Mouse (Mus musculus): ENCODE measurements around the gene Polk. TPM values are rescaled to one million over a fixed set of nuclear protein-coding genes. Genes with fewer than 3 reads are reported as not detected.

The Polk gene
- polyA plus RNA-seq, 1 experiment from 2014 or later = 7.4 TPM

DNA sequence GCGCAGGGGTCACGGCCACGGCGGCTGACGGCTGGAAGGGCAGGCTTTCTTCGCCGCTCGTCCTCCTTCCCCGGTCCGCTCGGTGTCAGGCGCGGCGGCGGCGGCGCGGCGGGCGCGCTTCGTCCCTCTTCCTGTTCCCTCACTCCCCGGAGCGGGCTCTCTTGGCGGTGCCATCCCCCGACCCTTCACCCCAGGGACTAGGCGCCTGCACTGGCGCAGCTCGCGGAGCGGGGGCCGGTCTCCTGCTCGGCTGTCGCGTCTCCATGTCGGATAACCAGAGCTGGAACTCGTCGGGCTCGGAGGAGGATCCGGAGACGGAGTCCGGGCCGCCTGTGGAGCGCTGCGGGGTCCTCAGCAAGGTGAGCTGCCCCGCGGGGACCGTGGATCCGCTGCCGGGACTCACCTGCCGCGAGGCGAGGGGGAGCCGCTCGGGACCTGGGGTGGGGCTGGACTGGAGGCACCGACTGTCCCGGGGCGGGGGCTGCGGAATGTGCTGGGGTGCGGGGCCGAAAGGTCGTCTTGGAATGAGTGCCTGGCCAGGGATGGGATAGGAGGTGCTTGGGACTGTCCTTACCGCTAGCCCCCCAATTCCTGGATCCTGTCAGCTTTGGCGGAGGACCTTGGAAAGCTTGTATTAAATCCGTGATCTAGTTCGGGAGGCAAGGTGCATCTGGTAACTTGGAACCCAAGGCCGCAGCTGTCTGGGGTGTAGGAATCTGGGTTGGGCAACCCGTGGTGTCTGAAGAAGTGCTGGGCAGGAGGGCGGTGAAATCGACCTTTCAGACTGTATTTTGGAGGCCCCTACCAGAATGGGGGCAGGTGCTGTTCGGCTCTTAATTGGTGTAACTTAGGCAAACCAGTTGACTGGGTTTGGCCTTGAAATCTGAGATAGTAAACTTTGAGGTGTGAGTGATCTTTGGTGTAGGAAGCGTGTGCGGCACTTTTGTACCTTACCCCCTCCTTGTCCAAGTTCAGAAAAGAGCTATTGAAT lies 817 bp upstream of the Polk start:
- peak overlapping the region; percentile 86 for H3K27ac ChIP-seq
- peak overlapping the region; percentile 84 for H3K4me3 ChIP-seq (ENCODE audit: inconsistent target)
- H3K79me2 ChIP-seq (ENCODE audit: inconsistent target) = peaks cover 95% of the 10 kb centered on the region
- no peaks in the 10 kb centered on the region for H3K36me3 ChIP-seq (ENCODE audit: inconsistent target)
- whole genome bisulfite sequencing (ENCODE audit: missing documents) = 1% methylated on average over 57 of the region's 73 CpGs

DNA sequence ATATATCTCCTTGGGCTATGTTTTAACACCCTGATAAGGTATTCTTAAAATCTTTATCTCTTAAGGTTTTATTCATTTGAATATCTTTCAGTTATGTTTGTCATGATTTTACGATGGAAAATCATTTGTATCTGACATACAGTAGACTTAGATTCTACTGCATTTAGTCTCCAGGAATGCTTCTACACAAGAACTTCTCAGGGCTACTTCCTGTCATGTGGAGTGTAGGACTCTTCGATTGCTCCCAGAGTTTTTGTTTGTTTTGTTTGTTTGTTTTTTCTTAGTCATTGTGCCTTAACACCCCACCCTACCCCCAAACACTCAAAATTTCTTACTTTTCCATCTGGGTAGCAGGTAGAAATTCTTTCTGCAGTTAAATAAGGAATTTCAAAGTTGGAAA lies 998 bp downstream of the Polk start:
- Histone ChIP-seq H3K79me2 (ENCODE audit: inconsistent target) (peaks cover 95% of the 10 kb centered on the region), H3K36me3 (ENCODE audit: inconsistent target) (no peaks in the 10 kb centered on the region), H3K27ac (peak overlapping the region; percentile 56), H3K4me3 (ENCODE audit: inconsistent target) (peak overlapping the region; percentile 84)
- WGBS (ENCODE audit: missing documents) = 7% methylated on average over 2 of the region's 2 CpGs

DNA sequence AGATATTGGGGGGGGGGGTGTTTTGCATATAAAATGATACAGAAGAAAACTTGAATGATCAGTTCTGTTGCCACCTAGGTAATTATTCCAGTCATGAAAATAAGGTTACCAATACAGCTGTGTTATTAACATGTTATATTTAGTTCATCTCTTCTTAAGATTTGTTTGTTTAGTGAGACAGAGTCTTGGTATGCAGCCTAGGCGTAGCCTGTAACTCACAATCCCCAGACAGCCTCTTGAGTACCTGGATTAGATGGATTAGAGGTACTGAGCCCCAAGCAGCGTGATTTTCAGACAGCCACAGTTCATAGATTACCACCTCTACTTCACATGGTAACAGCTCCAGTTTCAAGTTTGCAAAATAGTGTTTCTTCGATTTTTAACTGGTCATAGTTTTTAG lies 4.3 kb downstream of the Polk start:
- WGBS (ENCODE audit: missing documents) = 93% methylated on average over 3 of the region's 3 CpGs
- peaks cover 95% of the 10 kb centered on the region for H3K79me2 ChIP-seq (ENCODE audit: inconsistent target)
- no peak overlapping the region for H3K27ac ChIP-seq
- H3K36me3 ChIP-seq (ENCODE audit: inconsistent target) = no peaks in the 10 kb centered on the region
- H3K4me3 ChIP-seq (ENCODE audit: inconsistent target) = no peak overlapping the region

DNA sequence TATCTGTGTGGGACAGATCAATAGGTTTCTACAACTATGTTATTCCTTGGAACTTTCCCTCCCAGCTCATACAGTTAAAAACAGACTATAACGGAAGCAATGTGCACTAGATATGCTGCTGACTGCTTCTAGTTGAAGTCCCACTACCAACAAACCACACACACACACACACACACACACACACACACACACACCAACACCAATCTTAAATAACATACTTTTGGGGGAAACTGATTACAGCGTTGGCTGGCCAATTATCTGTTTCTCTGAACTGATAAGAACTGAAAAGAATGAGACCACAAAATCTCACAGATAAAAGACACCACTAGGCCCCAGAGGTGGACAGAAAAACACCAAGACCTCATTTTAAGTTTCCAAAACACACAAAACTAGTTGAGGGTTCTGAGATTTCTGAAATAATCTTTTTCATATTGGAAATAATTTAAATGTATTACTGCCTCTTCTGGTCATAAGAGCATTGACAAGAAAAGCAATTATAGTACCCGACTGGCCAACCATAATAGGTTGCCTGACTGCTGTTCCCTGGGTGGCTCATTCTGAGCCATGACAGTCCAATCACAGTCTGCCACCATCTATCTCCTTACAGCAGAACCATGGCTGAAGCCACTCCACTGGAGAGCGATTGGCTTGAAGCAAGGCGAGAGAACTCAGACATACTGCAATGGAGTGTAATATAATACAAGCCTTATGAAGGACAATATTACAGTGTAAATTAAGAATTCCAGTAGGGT lies 5.4 kb downstream of the Polk start:
- WGBS (ENCODE audit: missing documents) = 87% methylated on average over 5 of the region's 5 CpGs

DNA sequence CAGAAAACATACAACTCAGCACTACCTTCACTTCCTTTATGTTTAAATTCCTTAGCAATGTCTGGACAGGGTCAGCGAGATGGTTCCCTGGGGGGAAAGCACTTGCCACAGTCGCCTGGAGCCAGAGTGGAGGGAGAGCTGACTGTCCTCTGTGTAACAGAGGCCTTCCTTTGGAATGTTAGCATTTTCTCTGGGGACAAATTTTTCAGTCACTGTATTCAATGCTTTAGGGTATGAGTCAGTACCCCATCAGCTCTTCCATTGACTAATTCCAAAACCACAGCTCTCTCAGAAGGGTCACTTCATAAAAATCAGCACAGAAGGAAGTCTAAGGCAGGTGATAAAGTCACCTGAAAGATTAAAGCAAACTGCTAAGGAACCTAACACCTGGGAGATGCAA lies 8.6 kb downstream of the Polk start:
- H3K27ac ChIP-seq = no peak overlapping the region
- WGBS (ENCODE audit: missing documents) = 100% methylated on average over 2 of the region's 2 CpGs
- no peaks in the 10 kb centered on the region for H3K36me3 ChIP-seq (ENCODE audit: inconsistent target)
- peaks cover 100% of the 10 kb centered on the region for H3K79me2 ChIP-seq (ENCODE audit: inconsistent target)
- no peak overlapping the region for H3K4me3 ChIP-seq (ENCODE audit: inconsistent target)

More for the DNA sequence above, 5.4 kb downstream of the Polk start:
- no peak overlapping the region for H3K4me3 ChIP-seq (ENCODE audit: inconsistent target)
- H3K36me3 ChIP-seq (ENCODE audit: inconsistent target) = no peaks in the 10 kb centered on the region
- H3K27ac ChIP-seq = no peak overlapping the region
- H3K79me2 ChIP-seq (ENCODE audit: inconsistent target) = peaks cover 100% of the 10 kb centered on the region

DNA sequence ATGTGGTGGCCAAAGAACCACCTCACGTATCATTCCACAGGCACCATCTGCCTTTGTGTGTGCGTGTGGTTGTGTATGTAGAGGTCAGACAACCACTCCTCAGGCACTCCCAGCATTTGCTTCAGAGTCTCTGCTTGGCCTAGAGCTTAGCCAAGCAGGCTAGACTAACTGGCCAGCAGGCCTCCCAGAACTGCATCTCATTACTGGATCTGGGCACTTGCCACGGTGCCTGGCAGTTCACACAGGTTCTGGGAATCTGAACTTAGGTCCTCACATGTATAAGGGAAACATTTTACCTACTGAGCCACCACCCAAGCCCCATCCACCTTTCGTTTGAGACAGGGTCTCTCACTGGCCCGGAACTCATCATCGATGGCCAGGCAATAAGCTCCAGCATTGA lies 10.2 kb downstream of the Polk start:
- WGBS (ENCODE audit: missing documents) = 97% methylated on average over 6 of the region's 6 CpGs
- peaks cover 98% of the 10 kb centered on the region for H3K79me2 ChIP-seq (ENCODE audit: inconsistent target)
- no peak overlapping the region for H3K27ac ChIP-seq
- no peak overlapping the region for H3K4me3 ChIP-seq (ENCODE audit: inconsistent target)
- H3K36me3 ChIP-seq (ENCODE audit: inconsistent target) = no peaks in the 10 kb centered on the region

DNA sequence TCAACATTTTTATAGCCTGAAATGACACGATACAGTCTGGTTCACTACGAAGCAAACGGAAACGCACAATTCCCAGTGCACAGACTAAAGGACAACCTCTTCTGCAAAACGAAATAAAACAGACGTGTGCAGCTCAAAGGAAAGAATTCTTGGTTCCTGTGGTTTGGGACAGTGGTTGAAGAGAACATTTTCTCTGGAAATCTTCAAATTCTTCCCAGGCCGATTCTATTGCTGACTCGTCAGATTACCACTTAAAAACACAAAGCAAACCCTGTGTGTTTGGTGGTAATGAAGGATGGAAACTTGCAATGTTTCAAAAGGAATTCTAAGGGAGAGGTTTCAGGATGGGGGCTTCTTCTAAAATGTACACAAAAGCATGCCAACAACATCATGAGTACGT lies 12.3 kb downstream of the Polk start:
- peaks cover 98% of the 10 kb centered on the region for H3K79me2 ChIP-seq (ENCODE audit: inconsistent target)
- H3K36me3 ChIP-seq (ENCODE audit: inconsistent target) = no peaks in the 10 kb centered on the region
- H3K4me3 ChIP-seq (ENCODE audit: inconsistent target) = no peak overlapping the region
- H3K27ac ChIP-seq = no peak overlapping the region
- 93% methylated on average over 9 of the region's 9 CpGs for WGBS (ENCODE audit: missing documents)

DNA sequence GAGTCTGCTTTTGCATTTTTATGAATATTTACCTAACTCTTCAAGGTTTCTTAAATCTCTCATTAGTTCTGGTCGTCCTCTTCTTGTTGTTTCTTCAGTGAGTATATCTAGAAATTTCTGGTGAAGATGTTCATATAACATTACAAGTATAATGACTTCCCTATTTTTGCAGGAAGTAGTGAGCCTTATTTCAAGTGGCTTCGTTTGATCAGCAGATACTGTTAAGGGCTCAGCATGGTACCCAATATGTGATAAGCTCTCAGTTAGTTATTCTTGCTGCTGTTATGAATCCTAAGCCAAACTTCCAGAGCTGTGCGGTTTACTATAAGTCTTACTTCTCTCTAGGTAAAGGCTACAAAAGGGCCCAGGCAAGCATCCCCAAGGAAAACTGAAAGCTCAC lies 12.8 kb downstream of the Polk start:
- Histone ChIP-seq H3K27ac (no peak overlapping the region), H3K79me2 (ENCODE audit: inconsistent target) (peaks cover 96% of the 10 kb centered on the region), H3K36me3 (ENCODE audit: inconsistent target) (no peaks in the 10 kb centered on the region), H3K4me3 (ENCODE audit: inconsistent target) (no peak overlapping the region)
- 65% methylated on average over 3 of the region's 3 CpGs for WGBS (ENCODE audit: missing documents)

DNA sequence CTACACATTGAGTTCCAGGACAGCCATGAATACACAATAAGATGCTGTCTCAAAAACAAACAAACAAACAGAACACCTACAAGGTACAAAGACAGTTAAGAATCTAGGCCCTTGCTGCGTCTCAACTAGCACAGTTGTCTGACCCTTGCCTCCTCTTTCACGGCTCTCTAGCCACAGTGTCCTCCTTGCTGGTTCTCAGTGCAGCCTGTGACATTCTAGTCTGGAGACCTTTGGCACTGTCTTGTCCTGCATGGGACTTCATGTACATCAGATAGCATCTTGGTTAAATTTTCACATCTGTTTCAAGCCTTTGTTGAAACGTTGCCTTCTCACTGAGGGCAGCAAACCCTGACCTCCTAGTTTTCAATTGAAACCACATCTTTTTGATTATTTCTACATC lies 13.6 kb downstream of the Polk start:
- WGBS (ENCODE audit: missing documents) = 98% methylated on average over 3 of the region's 3 CpGs
- Histone ChIP-seq H3K27ac (no peak overlapping the region), H3K36me3 (ENCODE audit: inconsistent target) (no peaks in the 10 kb centered on the region), H3K4me3 (ENCODE audit: inconsistent target) (no peak overlapping the region), H3K79me2 (ENCODE audit: inconsistent target) (peaks cover 89% of the 10 kb centered on the region)

DNA sequence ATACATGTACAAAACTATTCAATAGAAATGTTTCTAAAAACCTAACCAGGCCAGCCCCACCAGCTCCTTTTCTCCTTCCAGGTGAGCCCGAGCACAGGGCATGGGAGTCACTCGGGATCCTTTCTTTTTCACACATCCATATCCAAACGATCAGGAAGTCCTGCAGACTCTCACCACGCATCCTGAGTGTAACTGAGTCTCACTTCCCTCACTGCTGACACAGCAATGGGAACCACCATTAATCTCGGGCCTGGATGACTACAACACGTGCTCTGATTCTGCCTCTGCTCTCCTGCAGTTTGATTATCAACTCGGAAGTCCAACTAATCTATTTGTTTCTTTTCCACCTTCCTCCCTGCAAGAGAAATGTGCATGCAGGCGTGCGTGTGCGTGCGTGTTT lies 14.5 kb downstream of the Polk start:
- Histone ChIP-seq H3K36me3 (ENCODE audit: inconsistent target) (no peaks in the 10 kb centered on the region), H3K4me3 (ENCODE audit: inconsistent target) (no peak overlapping the region), H3K27ac (no peak overlapping the region), H3K79me2 (ENCODE audit: inconsistent target) (peaks cover 80% of the 10 kb centered on the region)
- WGBS (ENCODE audit: missing documents) = 59% methylated on average over 11 of the region's 11 CpGs

DNA sequence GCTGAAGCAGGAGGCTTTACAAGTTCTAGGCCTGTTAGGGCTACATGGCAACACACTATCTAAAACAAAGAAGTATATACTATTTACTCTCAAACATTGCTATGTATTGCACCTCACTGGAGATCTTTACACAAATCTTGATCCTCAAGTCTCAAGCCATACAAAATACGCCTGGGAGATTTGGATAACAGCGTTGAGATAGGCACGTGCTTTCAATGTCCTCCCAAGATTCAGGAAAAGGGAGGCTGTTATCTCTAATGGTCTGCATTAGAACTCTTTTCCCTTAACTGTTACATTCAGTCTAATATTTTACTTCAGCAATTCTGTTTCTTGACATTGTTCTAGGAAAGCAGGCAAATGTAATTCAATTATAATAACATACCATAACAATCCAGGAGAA lies 15.4 kb downstream of the Polk start:
- peaks cover 71% of the 10 kb centered on the region for H3K79me2 ChIP-seq (ENCODE audit: inconsistent target)
- H3K27ac ChIP-seq = no peak overlapping the region
- H3K36me3 ChIP-seq (ENCODE audit: inconsistent target) = no peaks in the 10 kb centered on the region
- WGBS (ENCODE audit: missing documents) = 100% methylated on average over 3 of the region's 3 CpGs
- no peak overlapping the region for H3K4me3 ChIP-seq (ENCODE audit: inconsistent target)

DNA sequence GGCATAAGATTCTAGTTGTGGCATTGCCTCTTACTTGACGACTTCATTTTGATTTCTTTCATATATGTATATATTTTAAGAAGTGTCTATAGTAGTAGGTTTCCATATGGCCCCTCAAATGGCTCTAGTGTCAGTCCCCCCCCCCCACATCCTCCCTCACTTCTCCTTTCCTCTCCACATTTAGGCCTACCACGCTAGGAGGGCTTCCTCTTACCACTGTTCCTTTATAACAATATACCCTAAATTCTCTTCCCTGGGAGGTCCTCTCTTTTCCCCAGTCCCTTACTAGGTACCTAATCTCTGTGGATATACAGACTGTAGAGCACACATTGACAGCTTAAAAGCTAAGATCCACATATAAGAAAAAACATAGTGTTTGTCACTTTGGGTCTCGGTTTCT lies 21.1 kb downstream of the Polk start:
- 0 out of 2 replicates have a peak, but pooled peaks cover 1% of the 10 kb centered on the region for H3K36me3 ChIP-seq (ENCODE audit: inconsistent target)
- WGBS (ENCODE audit: missing documents) = 81% methylated on average over 2 of the region's 3 CpGs

DNA sequence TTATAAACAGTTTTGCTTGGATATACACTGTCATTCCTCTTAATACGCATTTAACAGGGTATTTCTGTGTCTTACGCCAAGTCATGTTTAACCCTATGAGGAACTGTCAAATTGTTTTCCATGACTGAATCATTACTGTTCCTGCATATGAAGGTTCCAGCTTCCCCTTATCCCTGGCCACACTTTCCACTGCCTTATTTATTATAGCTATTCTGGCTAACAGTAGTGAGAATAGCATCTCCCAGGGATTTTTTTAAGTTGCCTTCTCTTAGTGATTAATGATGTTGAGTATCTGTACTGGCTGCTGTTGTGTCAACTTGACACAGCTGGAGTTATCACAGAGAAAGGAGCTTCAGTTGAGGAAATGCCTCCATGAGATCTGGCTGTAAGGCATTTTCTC lies 25.0 kb downstream of the Polk start:
- 98% methylated on average over 2 of the region's 2 CpGs for WGBS (ENCODE audit: missing documents)
- H3K36me3 ChIP-seq (ENCODE audit: inconsistent target) = 0 out of 2 replicates have a peak, but pooled peaks cover 9% of the 10 kb centered on the region

More for the DNA sequence above, 21.1 kb downstream of the Polk start:
- H3K4me3 ChIP-seq (ENCODE audit: inconsistent target) = no peak overlapping the region
- H3K79me2 ChIP-seq (ENCODE audit: inconsistent target) = peaks cover 22% of the 10 kb centered on the region; the same call in 1 of the 2 replicates
- no peak overlapping the region for H3K27ac ChIP-seq

DNA sequence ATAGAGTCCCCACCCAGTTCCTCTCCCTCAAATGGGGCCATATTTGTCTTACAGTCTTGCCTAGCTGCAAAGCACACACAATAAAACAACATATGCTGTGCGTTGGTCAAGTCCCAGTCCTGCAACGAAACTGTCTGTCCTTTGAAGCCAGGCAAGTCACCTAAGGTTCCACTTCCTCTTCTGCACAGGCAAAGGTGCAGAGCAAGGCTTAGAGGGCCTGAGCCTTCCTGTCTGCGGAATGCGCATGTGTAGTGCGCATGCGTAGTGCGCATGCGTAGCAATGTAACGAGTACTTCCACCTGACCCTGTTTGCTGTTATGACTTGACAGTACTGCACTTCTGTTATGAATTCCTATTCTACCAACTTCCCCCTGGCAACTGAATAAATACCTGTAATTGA lies 26.1 kb downstream of the Polk start:
- Histone ChIP-seq H3K27ac (no peak overlapping the region), H3K36me3 (ENCODE audit: inconsistent target) (0 out of 2 replicates have a peak, but pooled peaks cover 9% of the 10 kb centered on the region), H3K4me3 (ENCODE audit: inconsistent target) (no peak overlapping the region), H3K79me2 (ENCODE audit: inconsistent target) (0 out of 2 replicates have a peak, but pooled peaks cover 6% of the 10 kb centered on the region)
- 83% methylated on average over 9 of the region's 9 CpGs for WGBS (ENCODE audit: missing documents)

More for the DNA sequence above, 25.0 kb downstream of the Polk start:
- Histone ChIP-seq H3K79me2 (ENCODE audit: inconsistent target) (0 out of 2 replicates have a peak, but pooled peaks cover 6% of the 10 kb centered on the region), H3K4me3 (ENCODE audit: inconsistent target) (no peak overlapping the region), H3K27ac (no peak overlapping the region)

Data from macrophage (primary cell).